Mouse (Mus musculus): ENCODE measurements around the gene Pigk. TPM values are rescaled to one million over a fixed set of nuclear protein-coding genes. Genes with fewer than 3 reads are reported as not detected.

Pigk gene
- polyA plus RNA-seq, 1 experiment from 2014 or later: 49.1 TPM

DNA sequence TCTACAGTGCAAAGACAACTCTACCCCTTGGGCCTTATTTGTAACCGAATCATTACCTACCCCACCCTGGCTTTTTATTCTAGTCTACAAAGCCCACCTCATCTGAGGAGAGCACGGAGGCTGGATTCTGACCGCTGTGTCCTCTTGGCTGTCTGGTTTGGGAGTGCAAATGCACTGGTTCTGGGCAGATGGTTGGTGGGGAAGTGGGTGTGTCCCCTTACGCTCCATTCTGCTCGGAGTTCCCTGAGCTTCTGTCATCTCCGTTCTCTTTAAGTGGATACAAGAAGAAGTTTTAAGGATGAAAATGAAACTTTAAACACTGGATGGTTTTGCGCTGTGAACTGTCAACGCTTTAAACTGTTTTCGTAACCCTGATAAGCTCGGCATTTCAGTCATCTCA lies 199.2 kb downstream of the Pigk start:
- DNase-seq (ENCODE audit: low spot score) (no peak), ATAC-seq (replicated peaks; ENCODE audit: insufficient number of reproducible peaks, low FRiP score, low TSS enrichment, low read depth) (no peak)
- Histone ChIP-seq H3K4me3 (ENCODE audit: low read depth, low read length) (no peak overlapping the region), H3K9ac (replicated peaks; ENCODE audit: low read length) (no peak overlapping the region), H3K27me3 (ENCODE audit: control insufficient read depth, insufficient read depth, low read length) (no peaks in the 10 kb centered on the region), H3K36me3 (replicated peaks; ENCODE audit: control insufficient read depth, insufficient read depth, low read depth, low read length) (no peaks in the 10 kb centered on the region), H3K4me2 (ENCODE audit: low read depth, low read length) (no peak overlapping the region), H3K9me3 (replicated peaks; ENCODE audit: control insufficient read depth, low read length) (no peaks in the 10 kb centered on the region), H3K27ac (replicated peaks; ENCODE audit: low read depth, low read length) (no peak overlapping the region), H3K4me1 (ENCODE audit: control insufficient read depth, insufficient read depth, low read length) (no peaks in the 10 kb centered on the region)
- WGBS: 93% methylated on average over 10 of the region's 10 CpGs

DNA sequence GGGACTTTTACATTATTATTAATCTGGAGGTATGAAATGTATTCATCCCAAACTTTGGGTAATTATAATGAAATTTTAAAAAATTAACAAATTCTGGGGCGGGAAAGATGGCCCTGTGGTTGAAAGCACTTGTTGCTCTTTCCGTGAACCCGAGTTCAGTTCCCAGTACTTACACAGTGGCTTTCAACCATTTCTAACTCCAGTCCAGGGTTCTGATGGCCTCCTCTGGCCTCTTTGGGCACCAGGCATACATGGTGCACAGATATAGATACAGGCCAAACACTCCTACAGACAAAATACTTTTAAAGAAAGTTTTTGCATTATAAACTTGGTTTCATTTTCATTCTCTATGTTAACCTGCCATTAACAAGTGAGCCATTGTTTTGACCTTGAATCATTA lies 199.7 kb downstream of the Pigk start:
- Histone ChIP-seq H3K27me3 (ENCODE audit: control insufficient read depth, insufficient read depth, low read length) (no peaks in the 10 kb centered on the region), H3K36me3 (replicated peaks; ENCODE audit: control insufficient read depth, insufficient read depth, low read depth, low read length) (no peaks in the 10 kb centered on the region), H3K4me2 (ENCODE audit: low read depth, low read length) (no peak overlapping the region), H3K9me3 (replicated peaks; ENCODE audit: control insufficient read depth, low read length) (no peaks in the 10 kb centered on the region), H3K4me3 (ENCODE audit: low read depth, low read length) (no peak overlapping the region), H3K27ac (replicated peaks; ENCODE audit: low read depth, low read length) (no peak overlapping the region), H3K4me1 (ENCODE audit: control insufficient read depth, insufficient read depth, low read length) (no peaks in the 10 kb centered on the region), H3K9ac (replicated peaks; ENCODE audit: low read length) (no peak overlapping the region)
- 95% methylated on average over 3 of the region's 3 CpGs for WGBS
- DNase-seq (ENCODE audit: low spot score) (no peak), ATAC-seq (replicated peaks; ENCODE audit: insufficient number of reproducible peaks, low FRiP score, low TSS enrichment, low read depth) (no peak)

DNA sequence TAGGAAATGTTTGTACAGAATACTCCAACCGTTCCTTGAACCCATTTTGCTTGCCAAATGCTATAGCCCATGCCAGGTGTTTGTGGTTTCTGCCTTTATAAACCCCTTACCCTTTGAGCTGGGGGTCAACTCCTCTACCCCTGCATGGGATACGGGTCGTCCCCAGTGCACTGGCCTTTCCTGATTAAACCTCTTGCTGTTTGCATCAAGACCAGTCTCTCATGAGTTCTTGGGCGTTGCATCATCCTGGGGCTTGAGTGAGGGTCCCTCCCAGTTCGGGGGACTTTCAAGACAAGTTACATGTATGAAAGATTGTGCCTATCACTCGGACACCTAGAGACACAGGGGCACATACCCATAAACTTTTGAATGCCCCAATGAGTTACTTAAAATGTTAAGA lies 200.5 kb downstream of the Pigk start:
- Histone ChIP-seq H3K4me1 (ENCODE audit: control insufficient read depth, insufficient read depth, low read length) (no peaks in the 10 kb centered on the region), H3K4me2 (ENCODE audit: low read depth, low read length) (no peak overlapping the region), H3K9ac (replicated peaks; ENCODE audit: low read length) (no peak overlapping the region), H3K36me3 (replicated peaks; ENCODE audit: control insufficient read depth, insufficient read depth, low read depth, low read length) (no peaks in the 10 kb centered on the region), H3K27me3 (ENCODE audit: control insufficient read depth, insufficient read depth, low read length) (no peaks in the 10 kb centered on the region), H3K4me3 (ENCODE audit: low read depth, low read length) (no peak overlapping the region), H3K9me3 (replicated peaks; ENCODE audit: control insufficient read depth, low read length) (no peaks in the 10 kb centered on the region), H3K27ac (replicated peaks; ENCODE audit: low read depth, low read length) (no peak overlapping the region)
- 92% methylated on average over 6 of the region's 6 CpGs for WGBS
- ATAC-seq (replicated peaks; ENCODE audit: insufficient number of reproducible peaks, low FRiP score, low TSS enrichment, low read depth) (no peak), DNase-seq (ENCODE audit: low spot score) (no peak)

DNA sequence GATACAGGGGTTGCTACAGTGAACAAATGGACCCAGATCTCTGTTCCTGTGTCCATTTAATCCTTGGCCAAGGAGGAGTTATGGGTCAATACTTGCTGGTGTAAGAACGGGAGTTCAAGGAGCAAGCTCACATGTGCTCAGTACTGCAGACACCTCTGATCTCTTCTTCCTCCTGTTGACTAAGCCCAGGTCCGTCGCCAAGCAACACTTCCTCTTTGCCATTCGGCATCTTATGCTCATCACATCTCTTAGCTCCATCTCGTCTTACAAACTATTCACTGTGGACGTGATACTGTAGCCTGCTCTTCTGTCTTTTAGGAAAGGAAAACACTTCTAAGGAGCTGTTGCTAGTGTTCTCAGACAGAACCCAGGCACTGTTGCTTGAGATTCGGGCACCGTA lies 203.7 kb downstream of the Pigk start:
- DNase-seq (ENCODE audit: low spot score): no peak

DNA sequence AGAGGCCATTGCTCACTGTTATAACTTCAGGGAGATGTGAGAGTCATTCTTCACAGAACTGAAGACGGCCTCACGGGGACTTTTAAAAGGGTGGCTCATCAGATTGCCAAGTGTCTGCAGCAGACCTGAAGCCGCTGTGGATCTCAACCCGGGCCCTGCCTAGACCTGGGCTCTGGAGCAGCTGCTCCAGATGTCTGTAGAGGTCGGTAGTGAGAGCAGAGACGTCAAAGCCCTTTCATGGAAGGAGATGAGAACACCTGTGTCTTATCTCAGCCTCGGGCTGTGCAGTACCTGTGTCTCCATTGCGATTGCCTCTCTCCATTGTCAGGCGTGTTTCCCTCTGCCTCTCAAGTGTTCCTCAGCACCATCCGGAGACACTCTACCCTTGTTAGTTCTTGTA lies 205.2 kb downstream of the Pigk start:
- no peaks in the 10 kb centered on the region for H3K4me1 ChIP-seq (ENCODE audit: control insufficient read depth, insufficient read depth, low read length)
- WGBS: 69% methylated on average over 10 of the region's 10 CpGs
- H3K27ac ChIP-seq (replicated peaks; ENCODE audit: low read depth, low read length): no peak overlapping the region
- H3K36me3 ChIP-seq (replicated peaks; ENCODE audit: control insufficient read depth, insufficient read depth, low read depth, low read length): no peaks in the 10 kb centered on the region
- DNase-seq (ENCODE audit: low spot score) (no peak), ATAC-seq (replicated peaks; ENCODE audit: insufficient number of reproducible peaks, low FRiP score, low TSS enrichment, low read depth) (no peak)
- H3K27me3 ChIP-seq (ENCODE audit: control insufficient read depth, insufficient read depth, low read length): no peaks in the 10 kb centered on the region
- no peaks in the 10 kb centered on the region for H3K9me3 ChIP-seq (replicated peaks; ENCODE audit: control insufficient read depth, low read length)
- no peak overlapping the region for H3K9ac ChIP-seq (replicated peaks; ENCODE audit: low read length)
- H3K4me3 ChIP-seq (ENCODE audit: low read depth, low read length): no peak overlapping the region
- no peak overlapping the region for H3K4me2 ChIP-seq (ENCODE audit: low read depth, low read length)

More for the DNA sequence above, 203.7 kb downstream of the Pigk start:
- Histone ChIP-seq H3K27ac (replicated peaks; ENCODE audit: low read depth, low read length) (no peak overlapping the region), H3K9me3 (replicated peaks; ENCODE audit: control insufficient read depth, low read length) (no peaks in the 10 kb centered on the region), H3K4me1 (ENCODE audit: control insufficient read depth, insufficient read depth, low read length) (no peaks in the 10 kb centered on the region), H3K4me3 (ENCODE audit: low read depth, low read length) (no peak overlapping the region), H3K4me2 (ENCODE audit: low read depth, low read length) (no peak overlapping the region), H3K36me3 (replicated peaks; ENCODE audit: control insufficient read depth, insufficient read depth, low read depth, low read length) (no peaks in the 10 kb centered on the region), H3K9ac (replicated peaks; ENCODE audit: low read length) (no peak overlapping the region), H3K27me3 (ENCODE audit: control insufficient read depth, insufficient read depth, low read length) (no peaks in the 10 kb centered on the region)
- ATAC-seq (replicated peaks; ENCODE audit: insufficient number of reproducible peaks, low FRiP score, low TSS enrichment, low read depth): no peak
- 84% methylated on average over 8 of the region's 8 CpGs for WGBS

DNA sequence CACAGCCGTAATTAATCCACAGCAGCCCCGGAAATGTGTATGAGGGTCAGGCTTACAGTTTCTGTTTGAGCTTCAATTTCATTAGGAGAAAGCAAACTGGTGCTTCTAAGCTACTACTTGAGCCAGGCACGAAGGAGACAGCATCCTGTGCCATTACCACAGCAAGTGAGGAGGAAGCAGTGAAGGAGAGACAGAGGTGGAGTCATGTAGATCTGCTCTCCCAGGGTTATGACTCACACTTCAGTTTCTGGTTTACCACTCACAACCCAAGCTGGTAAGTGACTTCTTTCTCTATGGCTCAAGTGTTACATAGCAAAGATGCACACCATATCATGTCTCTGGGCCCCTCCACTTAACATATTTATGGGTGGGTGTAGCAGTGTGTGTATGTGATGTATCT lies 206.5 kb downstream of the Pigk start:
- H3K27me3 ChIP-seq (ENCODE audit: control insufficient read depth, insufficient read depth, low read length): no peaks in the 10 kb centered on the region
- no peaks in the 10 kb centered on the region for H3K9me3 ChIP-seq (replicated peaks; ENCODE audit: control insufficient read depth, low read length)
- no peak overlapping the region for H3K9ac ChIP-seq (replicated peaks; ENCODE audit: low read length)
- no peaks in the 10 kb centered on the region for H3K4me1 ChIP-seq (ENCODE audit: control insufficient read depth, insufficient read depth, low read length)
- DNase-seq (ENCODE audit: low spot score) (no peak), ATAC-seq (replicated peaks; ENCODE audit: insufficient number of reproducible peaks, low FRiP score, low TSS enrichment, low read depth) (no peak)
- H3K36me3 ChIP-seq (replicated peaks; ENCODE audit: control insufficient read depth, insufficient read depth, low read depth, low read length): no peaks in the 10 kb centered on the region
- H3K4me3 ChIP-seq (ENCODE audit: low read depth, low read length): no peak overlapping the region
- 79% methylated on average over 3 of the region's 3 CpGs for WGBS
- H3K27ac ChIP-seq (replicated peaks; ENCODE audit: low read depth, low read length): no peak overlapping the region
- H3K4me2 ChIP-seq (ENCODE audit: low read depth, low read length): no peak overlapping the region

DNA sequence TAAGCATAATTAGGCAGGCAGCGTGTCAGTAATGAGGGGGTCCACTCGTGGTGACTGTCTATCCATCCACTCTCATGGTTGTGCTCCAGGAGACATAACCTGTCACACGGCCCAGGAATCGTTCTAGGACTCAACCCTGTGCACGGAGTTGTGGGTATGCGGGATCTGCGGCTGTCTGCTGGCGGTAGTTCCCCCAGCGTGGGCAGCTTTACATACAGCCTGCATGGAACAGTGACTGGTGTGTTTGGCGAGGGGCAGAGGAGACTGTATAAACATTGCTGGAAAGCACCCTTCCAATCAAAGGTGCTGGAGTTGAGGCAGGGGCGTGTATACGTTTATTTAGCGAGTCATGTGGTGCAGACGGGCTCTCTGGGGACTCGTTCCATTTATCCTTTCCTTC lies 209.6 kb downstream of the Pigk start:
- no peaks in the 10 kb centered on the region for H3K27me3 ChIP-seq (ENCODE audit: control insufficient read depth, insufficient read depth, low read length)
- ATAC-seq (replicated peaks; ENCODE audit: insufficient number of reproducible peaks, low FRiP score, low TSS enrichment, low read depth): no peak
- no peak overlapping the region for H3K4me3 ChIP-seq (ENCODE audit: low read depth, low read length)
- no peak overlapping the region for H3K4me2 ChIP-seq (ENCODE audit: low read depth, low read length)
- DNase-seq (ENCODE audit: low spot score): no peak
- 72% methylated on average over 15 of the region's 15 CpGs for WGBS
- H3K4me1 ChIP-seq (ENCODE audit: control insufficient read depth, insufficient read depth, low read length): no peaks in the 10 kb centered on the region
- no peak overlapping the region for H3K27ac ChIP-seq (replicated peaks; ENCODE audit: low read depth, low read length)
- no peak overlapping the region for H3K9ac ChIP-seq (replicated peaks; ENCODE audit: low read length)
- no peaks in the 10 kb centered on the region for H3K9me3 ChIP-seq (replicated peaks; ENCODE audit: control insufficient read depth, low read length)
- no peaks in the 10 kb centered on the region for H3K36me3 ChIP-seq (replicated peaks; ENCODE audit: control insufficient read depth, insufficient read depth, low read depth, low read length)

DNA sequence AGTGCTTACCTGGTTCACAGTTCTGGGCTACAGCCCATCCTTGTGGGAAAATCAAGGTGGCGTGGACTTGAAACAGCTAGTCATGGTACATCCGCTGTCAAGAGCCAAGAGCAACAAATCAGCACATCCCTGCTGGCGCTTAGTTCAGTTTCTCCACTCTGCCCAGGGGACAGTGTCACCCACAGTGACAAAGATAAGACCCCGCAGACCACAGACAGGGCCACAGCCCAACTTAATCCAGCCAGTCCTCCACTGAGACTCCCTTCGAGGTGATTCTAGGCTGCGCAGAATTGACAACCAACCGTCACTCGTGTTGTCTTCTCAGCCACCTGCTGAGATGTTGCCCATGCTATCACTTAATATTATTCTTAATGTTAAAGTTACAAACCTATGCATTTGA lies 211.5 kb downstream of the Pigk start:
- Histone ChIP-seq H3K9ac (replicated peaks; ENCODE audit: low read length) (no peak overlapping the region), H3K4me2 (ENCODE audit: low read depth, low read length) (no peak overlapping the region), H3K4me3 (ENCODE audit: low read depth, low read length) (no peak overlapping the region), H3K27ac (replicated peaks; ENCODE audit: low read depth, low read length) (no peak overlapping the region), H3K27me3 (ENCODE audit: control insufficient read depth, insufficient read depth, low read length) (no peaks in the 10 kb centered on the region), H3K9me3 (replicated peaks; ENCODE audit: control insufficient read depth, low read length) (no peaks in the 10 kb centered on the region), H3K36me3 (replicated peaks; ENCODE audit: control insufficient read depth, insufficient read depth, low read depth, low read length) (no peaks in the 10 kb centered on the region), H3K4me1 (ENCODE audit: control insufficient read depth, insufficient read depth, low read length) (no peaks in the 10 kb centered on the region)
- 90% methylated on average over 8 of the region's 8 CpGs for WGBS
- ATAC-seq (replicated peaks; ENCODE audit: insufficient number of reproducible peaks, low FRiP score, low TSS enrichment, low read depth) (no peak), DNase-seq (ENCODE audit: low spot score) (no peak)

DNA sequence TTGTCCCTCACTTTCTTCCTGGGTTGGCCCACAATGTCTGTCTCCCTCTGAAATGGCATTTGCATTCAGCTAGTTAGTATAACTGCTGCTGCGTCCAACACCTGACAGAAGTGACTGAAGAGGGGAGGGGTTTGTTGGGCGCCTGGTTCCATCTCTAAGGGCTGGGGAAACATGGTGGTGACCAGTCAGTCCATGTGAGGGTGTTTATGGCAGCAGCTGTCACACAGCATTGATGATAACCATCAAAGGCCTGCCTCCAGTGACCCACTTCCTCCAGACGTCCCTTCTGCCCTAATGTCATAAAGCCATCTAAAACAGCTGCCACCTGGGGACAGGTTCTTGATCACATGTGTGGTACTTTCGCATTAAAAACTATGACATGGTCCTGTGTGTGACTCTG lies 212.3 kb downstream of the Pigk start:
- no peak overlapping the region for H3K4me3 ChIP-seq (ENCODE audit: low read depth, low read length)
- no peaks in the 10 kb centered on the region for H3K9me3 ChIP-seq (replicated peaks; ENCODE audit: control insufficient read depth, low read length)
- 69% methylated on average over 4 of the region's 4 CpGs for WGBS
- H3K4me1 ChIP-seq (ENCODE audit: control insufficient read depth, insufficient read depth, low read length): no peaks in the 10 kb centered on the region
- no peaks in the 10 kb centered on the region for H3K36me3 ChIP-seq (replicated peaks; ENCODE audit: control insufficient read depth, insufficient read depth, low read depth, low read length)
- H3K9ac ChIP-seq (replicated peaks; ENCODE audit: low read length): no peak overlapping the region
- no peak for DNase-seq (ENCODE audit: low spot score)
- no peak overlapping the region for H3K4me2 ChIP-seq (ENCODE audit: low read depth, low read length)
- ATAC-seq (replicated peaks; ENCODE audit: insufficient number of reproducible peaks, low FRiP score, low TSS enrichment, low read depth): no peak
- no peak overlapping the region for H3K27ac ChIP-seq (replicated peaks; ENCODE audit: low read depth, low read length)
- H3K27me3 ChIP-seq (ENCODE audit: control insufficient read depth, insufficient read depth, low read length): no peaks in the 10 kb centered on the region
